ENCODE assay signal across 17 mouse cellular contexts in genomic region chr17:87355456-87355855, GRCm38 (mm10).
"Had no signal": no experiment of that assay in that cellular context is flagged by ENCODE, and none has a peak within 500 bp of the region (broad histone marks: within the 10 kb centered on the region; RNA-seq: fewer than 3 reads in every experiment).

No protein-coding gene starts in this region.

- H3K27ac ChIP-seq: kidney, postnatal 0 days; layer of hippocampus, adult 2 months; lung, embryonic 15.5 days; midbrain, embryonic 12.5 days; midbrain, embryonic 15.5 days; neural tube, embryonic 12.5 days; neural tube, embryonic 15.5 days had no signal

- H3K4me3 ChIP-seq: layer of hippocampus, adult 2 months; lung, embryonic 15.5 days; midbrain, embryonic 12.5 days; midbrain, embryonic 15.5 days; neural tube, embryonic 12.5 days; neural tube, embryonic 15.5 days had no signal

- DNase-seq: kidney, adult 2 months; kidney, postnatal 25 days; layer of hippocampus, adult 9-11 months; lung, postnatal 10 days; lung, postnatal 36 days; right cerebral cortex, adult 18-20 months; right cerebral cortex, postnatal 25 days; thymus, adult 18-20 months; thymus, postnatal 36 days had no signal

- H3K9me3 ChIP-seq: lung, embryonic 15.5 days; midbrain, embryonic 12.5 days; midbrain, embryonic 15.5 days; neural tube, embryonic 12.5 days; neural tube, embryonic 15.5 days had no signal

- H3K36me3 ChIP-seq: lung, embryonic 15.5 days; midbrain, embryonic 12.5 days; midbrain, embryonic 15.5 days; neural tube, embryonic 12.5 days; neural tube, embryonic 15.5 days had no signal

- H3K9ac ChIP-seq: lung, embryonic 15.5 days; midbrain, embryonic 12.5 days; midbrain, embryonic 15.5 days; neural tube, embryonic 12.5 days; neural tube, embryonic 15.5 days had no signal

- ATAC-seq: intestine, postnatal 0 days; midbrain, embryonic 15.5 days had no signal

- H3K27me3 ChIP-seq: lung, embryonic 15.5 days; midbrain, embryonic 12.5 days; midbrain, embryonic 15.5 days; neural tube, embryonic 12.5 days; neural tube, embryonic 15.5 days had no signal

- H3K4me2 ChIP-seq: lung, embryonic 15.5 days; midbrain, embryonic 12.5 days; midbrain, embryonic 15.5 days; neural tube, embryonic 12.5 days; neural tube, embryonic 15.5 days had no signal
